Mouse (Mus musculus): ENCODE measurements around the gene Cd28.

DNA sequence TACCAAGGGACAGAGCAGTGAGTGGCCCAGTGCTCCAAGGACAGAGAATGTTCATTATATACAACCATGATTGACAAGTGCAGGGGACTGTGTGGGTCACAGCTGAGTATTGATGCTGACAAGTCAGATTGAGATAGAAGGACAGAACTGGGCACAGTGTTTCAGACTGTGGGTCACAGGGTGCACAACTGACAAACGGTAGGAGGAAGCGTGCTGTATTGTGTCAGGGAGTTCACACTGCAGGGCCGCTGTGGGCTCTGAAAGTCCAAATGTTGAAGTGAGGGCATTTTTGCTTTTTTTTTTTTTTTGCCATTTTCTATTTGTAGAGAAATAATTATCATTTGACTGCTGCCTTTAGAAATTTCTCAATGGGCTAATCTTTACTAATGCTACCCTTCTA, 3.4 kb upstream of the Cd28 start:
- no peak for TF ChIP-seq EP300 (IDR thresholded peaks at IDR 0.05; ENCODE audit: low read depth)
- TF ChIP-seq CTCF (IDR thresholded peaks at IDR 0.05; ENCODE audit: low read depth), result no peak

All from heart, postnatal 0 days (tissue).